Mouse (Mus musculus): ENCODE data around the gene Grk2.
A peak's percentile ranks its signal among the peaks of the same experiment; 100 is the strongest.

The Grk2 gene

DNA sequence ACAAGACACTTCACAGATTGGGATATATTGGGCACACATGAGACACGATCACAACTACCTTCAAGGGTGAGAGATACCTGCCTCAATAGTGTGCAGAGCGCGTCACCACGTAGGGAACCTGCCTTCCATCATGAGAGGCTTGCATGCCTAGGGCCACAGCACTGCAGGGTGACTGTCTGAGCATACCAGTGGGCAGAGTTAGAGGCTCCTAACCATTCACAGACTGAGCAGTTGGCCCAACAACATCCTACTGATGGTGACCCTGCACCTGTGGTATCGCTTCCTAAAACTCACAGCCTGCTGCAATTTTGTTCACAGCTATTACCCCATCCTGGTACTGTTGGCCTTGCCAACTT, 2.4 kb downstream of the Grk2 start:
- no peak for DNase-seq (ENCODE audit: low read depth, low spot score)

DNA sequence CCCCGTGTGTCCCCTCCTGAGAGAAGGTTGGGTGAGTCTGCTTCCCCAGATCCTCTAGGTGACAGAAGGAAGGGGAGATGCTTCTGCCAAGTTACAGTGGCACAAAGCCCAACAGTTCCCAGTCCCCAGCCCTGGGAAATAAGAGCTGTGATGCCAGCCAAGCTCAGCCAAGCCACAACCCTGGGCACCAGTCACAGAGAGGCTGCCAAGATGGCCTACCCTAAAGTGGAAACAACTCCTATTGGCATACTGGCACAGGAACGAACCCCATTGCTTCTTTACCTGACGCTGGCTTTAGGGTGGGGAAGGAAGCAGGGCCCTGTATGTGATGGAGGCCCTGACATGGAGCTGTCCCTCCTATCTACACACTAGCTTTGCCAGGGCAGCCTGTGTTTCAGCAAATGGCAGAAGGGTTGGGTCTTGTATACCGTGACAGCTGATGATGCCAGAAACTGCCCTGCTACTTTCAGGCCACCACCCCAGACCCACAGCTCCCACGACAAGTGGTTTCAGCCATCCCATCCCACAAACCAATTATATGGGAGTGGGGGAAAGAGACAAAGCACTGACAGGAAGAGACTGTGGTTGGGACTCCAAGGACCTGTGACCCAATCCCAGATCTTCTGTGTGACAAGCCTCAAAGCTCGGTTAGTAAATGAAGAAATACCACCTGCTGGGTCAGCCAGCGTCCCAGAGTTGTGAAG, 2.9 kb downstream of the Grk2 start:
- DNase-seq (ENCODE audit: low read depth, low spot score), result no peak

DNA sequence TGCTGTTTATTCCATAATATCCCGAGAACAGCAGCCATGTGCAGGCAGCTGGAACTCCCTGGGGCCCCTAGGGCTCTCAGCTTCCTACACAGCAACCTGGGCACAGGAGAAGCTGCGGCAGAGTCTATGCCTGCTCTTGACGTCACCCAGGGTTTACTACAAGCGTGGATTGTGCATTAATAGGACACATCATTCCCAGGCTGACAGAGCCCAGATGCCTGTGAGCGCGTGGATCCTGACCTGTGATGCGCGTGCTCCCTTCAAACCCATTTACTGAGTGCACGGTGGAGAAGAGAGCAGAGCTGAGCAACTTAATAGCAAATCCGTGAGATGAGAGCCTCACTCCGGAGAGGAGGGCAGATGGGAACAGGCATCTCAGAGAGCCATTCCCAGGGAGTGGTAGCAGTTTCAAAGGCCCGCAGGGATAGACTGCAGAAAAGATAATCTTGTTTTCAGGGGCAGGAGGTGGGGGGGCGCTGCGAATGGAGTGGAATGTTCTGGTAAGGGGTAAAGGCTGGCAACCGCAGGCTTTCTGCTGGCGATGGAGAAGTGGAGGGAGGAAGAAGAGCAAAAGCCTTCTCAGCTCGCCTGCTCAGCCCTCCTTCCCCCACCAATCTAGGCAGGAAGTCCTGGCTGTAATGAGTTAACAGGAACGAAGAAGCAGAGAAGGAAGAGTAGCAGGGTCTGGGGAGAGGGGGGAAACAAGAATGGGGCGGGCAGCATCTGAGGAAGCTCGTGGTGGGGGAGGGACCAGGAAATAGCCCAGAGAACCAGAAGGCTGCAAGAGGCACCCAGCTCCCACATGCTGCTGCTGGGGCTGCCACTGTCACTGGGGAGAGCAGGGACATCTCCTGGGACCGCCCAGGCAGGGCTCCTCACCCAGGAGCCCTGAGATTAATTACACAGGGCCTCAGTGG, 4.0 kb downstream of the Grk2 start:
- no peak for DNase-seq (ENCODE audit: low read depth, low spot score)

- DNase-seq (ENCODE audit: low read depth, low spot score), result no peak
Observed at GRCm38 (mm10) chr19:4300852-4301734, 4.9 kb downstream of the Grk2 start.

- no peak for DNase-seq (ENCODE audit: low read depth, low spot score)
Observed at GRCm38 (mm10) chr19:4300271-4300704, 5.7 kb downstream of the Grk2 start.

GRCm38 (mm10) chr19:4299574-4300270, 6.3 kb downstream of the Grk2 start:
- no peak for DNase-seq (ENCODE audit: low read depth, low spot score)

DNA sequence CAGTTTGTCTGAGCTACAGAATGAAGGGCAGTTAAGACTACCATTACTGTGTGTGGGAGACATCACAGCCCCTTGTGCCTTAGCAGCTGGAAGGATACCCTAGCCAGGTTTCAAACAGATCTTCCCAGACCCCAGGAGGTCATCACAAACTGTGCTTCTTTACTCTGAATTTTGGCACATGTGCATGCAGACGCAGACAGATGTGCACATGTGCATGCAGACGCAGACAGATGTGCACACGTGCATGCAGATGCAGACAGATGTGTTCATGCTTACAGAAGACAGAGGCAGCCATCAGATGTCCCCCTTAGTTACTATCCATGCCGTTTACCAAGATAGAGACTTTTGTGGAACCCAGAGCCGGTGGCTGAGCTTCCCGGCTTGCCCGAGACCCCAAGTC, 6.9 kb downstream of the Grk2 start:
- DNase-seq (ENCODE audit: low read depth, low spot score), result no peak

- no peak for DNase-seq (ENCODE audit: low read depth, low spot score)
Observed at GRCm38 (mm10) chr19:4298322-4299121, 7.5 kb downstream of the Grk2 start.

GRCm38 (mm10) chr19:4297851-4298250, 8.2 kb downstream of the Grk2 start:
- DNase-seq (ENCODE audit: low read depth, low spot score), result no peak

DNA sequence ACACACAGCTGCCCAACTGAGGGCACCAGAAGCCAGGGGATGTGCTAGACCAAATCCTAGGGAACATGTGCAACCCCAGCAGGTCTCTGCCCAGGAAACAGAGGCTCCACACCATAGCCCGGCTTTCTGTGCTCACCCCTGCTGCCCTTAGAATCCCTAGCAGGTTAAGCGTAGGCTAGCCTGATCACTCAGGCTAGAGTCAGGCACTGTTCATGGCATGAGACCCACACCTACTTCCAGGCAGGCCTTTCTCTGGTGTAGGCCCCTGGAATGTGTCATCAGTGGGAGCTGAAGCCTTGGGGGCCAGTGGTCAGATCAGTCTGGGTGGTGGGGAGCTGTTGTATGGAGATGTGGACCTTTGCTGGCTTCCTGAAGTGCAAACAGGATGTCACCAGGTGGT, 9.4 kb downstream of the Grk2 start:
- DNase-seq (ENCODE audit: low read depth, low spot score), result no peak

- DNase-seq (ENCODE audit: low read depth, low spot score), result no peak
Observed at GRCm38 (mm10) chr19:4295391-4295790, 10.6 kb downstream of the Grk2 start.

GRCm38 (mm10) chr19:4294381-4295097, 11.5 kb downstream of the Grk2 start:
- no peak for DNase-seq (ENCODE audit: low read depth, low spot score)

GRCm38 (mm10) chr19:4291161-4291560, 14.9 kb downstream of the Grk2 start:
- DNase-seq (ENCODE audit: low read depth, low spot score), result no peak

DNA sequence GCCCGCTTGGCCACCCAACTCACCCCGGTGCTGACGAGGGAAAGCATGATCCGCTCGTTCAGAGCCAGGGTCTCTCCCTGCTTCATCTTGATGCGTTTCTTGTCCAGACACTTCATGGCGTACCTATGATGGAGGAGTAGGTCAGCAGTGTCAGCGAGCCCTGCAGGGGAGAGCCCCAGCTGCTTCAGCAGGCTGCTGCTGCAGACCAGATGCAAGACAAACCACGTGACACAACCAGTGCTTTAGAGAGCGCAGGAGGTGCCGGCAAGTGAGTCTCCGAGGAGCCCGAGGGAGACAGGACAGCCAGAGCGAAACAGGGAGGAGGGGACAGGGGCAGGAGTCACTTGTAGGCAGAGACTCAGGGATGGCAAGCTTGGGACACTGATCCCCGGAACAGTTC, 15.3 kb downstream of the Grk2 start:
- no peak for DNase-seq (ENCODE audit: low read depth, low spot score)

DNA sequence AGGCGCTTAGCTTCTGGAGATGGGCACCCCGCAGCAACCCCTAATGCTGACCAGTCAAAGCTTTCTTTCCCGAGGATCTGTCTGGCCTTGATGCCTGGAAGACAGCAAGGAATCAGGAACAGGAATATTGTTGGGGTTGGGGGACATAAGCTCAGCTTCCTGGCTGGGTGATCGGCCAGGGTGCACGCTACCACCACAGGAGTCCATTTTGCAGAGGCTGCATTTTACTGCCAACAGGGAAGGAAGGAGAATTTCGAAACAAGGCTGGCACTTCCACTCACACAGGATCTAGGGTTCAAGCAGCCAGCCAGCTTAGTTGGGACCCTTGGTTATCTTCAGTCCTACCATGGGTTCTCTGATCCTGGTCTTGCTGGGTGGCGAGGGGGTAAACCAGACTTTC, 22.4 kb downstream of the Grk2 start:
- no peak for DNase-seq (ENCODE audit: low read depth, low spot score)

DNA sequence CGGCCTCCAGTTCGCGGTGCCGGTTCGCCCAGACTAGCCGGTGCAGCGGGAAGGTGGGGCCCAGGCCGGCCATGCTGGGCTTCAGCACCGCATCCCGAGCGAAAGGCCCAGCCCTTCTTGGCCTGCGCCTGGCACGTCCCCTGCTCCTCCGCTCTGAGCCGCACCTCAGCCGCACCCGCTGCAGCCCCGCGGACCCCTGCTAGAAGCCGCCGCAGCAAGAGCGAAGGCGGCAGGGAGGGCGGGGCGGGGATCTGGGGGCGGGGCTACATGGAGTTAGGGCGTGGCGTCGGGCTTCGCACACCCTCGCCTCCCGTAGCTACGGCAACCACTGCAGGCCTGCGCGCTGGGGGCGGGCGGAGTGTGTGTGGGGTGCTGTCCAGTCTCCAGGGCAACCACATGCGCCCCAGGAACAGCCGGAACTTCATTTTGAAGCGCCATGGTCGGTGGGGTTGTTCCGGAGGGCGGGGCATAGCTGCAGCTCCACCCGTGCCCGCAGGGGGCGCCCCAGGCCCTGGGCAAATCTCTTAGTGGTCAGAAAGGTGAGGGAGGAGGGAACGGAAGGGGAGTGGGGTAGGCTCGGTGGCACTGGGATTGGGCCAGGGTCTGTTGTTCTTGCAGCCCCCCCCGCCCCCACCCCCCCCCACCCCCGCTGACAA, 23.0 kb downstream of the Grk2 start, which contains the start of gene Ankrd13d:
TSS of gene Ankrd13d (minus strand) at position 240 of the 656 bp plus-strand sequence.
- DNase-seq (ENCODE audit: low read depth, low spot score), result peak; percentile 40

DNA sequence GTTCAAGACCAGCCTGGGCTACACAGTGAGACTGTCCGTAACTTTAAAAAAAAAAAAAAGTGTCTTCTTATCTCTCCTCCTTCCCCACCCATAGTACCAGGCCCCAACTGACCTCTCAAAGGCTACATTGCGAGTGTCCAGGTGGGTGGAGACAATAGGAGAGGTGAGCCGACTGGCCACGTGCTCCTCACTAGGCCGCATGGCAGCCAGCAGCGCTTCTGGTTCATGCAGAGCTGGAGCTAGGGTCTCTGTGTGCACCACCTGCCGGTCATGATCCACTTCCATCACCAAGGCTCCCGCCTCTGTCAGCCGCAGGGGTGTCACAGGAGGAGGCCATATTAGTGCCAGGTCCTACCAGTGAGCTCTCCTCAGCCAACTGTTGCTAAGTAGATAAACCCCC, 25.6 kb downstream of the Grk2 start:
- no peak for DNase-seq (ENCODE audit: low read depth, low spot score)

- peak; percentile 28 for DNase-seq (ENCODE audit: low read depth, low spot score)
Observed at GRCm38 (mm10) chr19:4279487-4279886, 26.5 kb downstream of the Grk2 start.

GRCm38 (mm10) chr19:4270972-4271371, 35.0 kb downstream of the Grk2 start:
- no peak for DNase-seq (ENCODE audit: low read depth, low spot score)
